13 mouse cellular contexts compared by ENCODE assay signal in genomic region chr2:180262441-180262840, GRCm38 (mm10). TPM values are rescaled to one million over a fixed set of nuclear protein-coding genes. Genes with fewer than 3 reads are reported as not detected.
DNase-seq lines count a peak whose midpoint lies in the region; ATAC-seq and TF ChIP-seq lines count a peak whose summit lies in the region.
"Had no signal": no experiment of that assay in that cellular context is flagged by ENCODE, and none has a peak within 500 bp of the region (broad histone marks: within the 10 kb centered on the region; RNA-seq: fewer than 3 reads in every experiment).

No protein-coding gene starts in this region.

- H3K4me1 ChIP-seq in heart, embryonic 10.5 days, result peaks cover 22% of the 10 kb centered on the region
- H3K4me1 ChIP-seq in midbrain, embryonic 11.5 days (ENCODE audit: control insufficient read depth, insufficient read depth, low read length), result peaks cover 6% of the 10 kb centered on the region; the same call in 1 of the 2 replicates
- no peaks in the 10 kb centered on the region for H3K4me1 ChIP-seq in midbrain, postnatal 0 days (ENCODE audit: insufficient read depth, low read length)
- H3K4me1 ChIP-seq in kidney, embryonic 15.5 days, result peaks cover 9% of the 10 kb centered on the region

- ATAC-seq in midbrain, embryonic 11.5 days (ENCODE audit: low FRiP score), result no peak
- no peak for ATAC-seq in midbrain, postnatal 0 days (ENCODE audit: low FRiP score)
- ATAC-seq in kidney, embryonic 15.5 days (replicated peaks; ENCODE audit: low FRiP score), result no peak

- DNase-seq in heart, adult 18-20 months, result peak; percentile 62 to 77
- no peak for DNase-seq in heart, embryonic 10.5 days (ENCODE audit: low spot score)
- DNase-seq in midbrain, embryonic 11.5 days (ENCODE audit: low spot score, missing footprints), result peak; percentile 70
- DNase-seq in midbrain, postnatal 0 days (ENCODE audit: low spot score), result no peak
- no peak for DNase-seq in right cerebral cortex, postnatal 36 days (ENCODE audit: low spot score in 2 of 2)
- no peak for DNase-seq in layer of hippocampus, adult 8-10 months (ENCODE audit: low spot score in 2 of 2)
- DNase-seq: cerebellum, adult 9-10 months had no signal

- H3K4me2 ChIP-seq in midbrain, embryonic 11.5 days, result no peak overlapping the region
- H3K4me2 ChIP-seq in midbrain, postnatal 0 days (ENCODE audit: low read depth, low read length, poor library complexity, severe bottlenecking), result no peak overlapping the region
- no peak overlapping the region for H3K4me2 ChIP-seq in kidney, embryonic 15.5 days
- H3K4me2 ChIP-seq: embryonic facial prominence, embryonic 15.5 days; limb, embryonic 13.5 days had no signal

- no peak overlapping the region for H3K27ac ChIP-seq in heart, embryonic 10.5 days
- H3K27ac ChIP-seq in midbrain, embryonic 11.5 days (ENCODE audit: low read depth, low read length), result no peak overlapping the region
- no peak overlapping the region for H3K27ac ChIP-seq in midbrain, postnatal 0 days (ENCODE audit: low read depth, low read length)
- H3K27ac ChIP-seq in kidney, embryonic 15.5 days, result peak overlapping the region; percentile 71; the same call in 1 of the 2 replicates
- H3K27ac ChIP-seq: embryonic facial prominence, embryonic 15.5 days; limb, embryonic 13.5 days had no signal

- no peaks in the 10 kb centered on the region for H3K27me3 ChIP-seq in heart, embryonic 10.5 days (ENCODE audit: insufficient read depth, poor library complexity, severe bottlenecking)
- no peaks in the 10 kb centered on the region for H3K27me3 ChIP-seq in midbrain, embryonic 11.5 days (ENCODE audit: control insufficient read depth, insufficient read depth, low read length)
- H3K27me3 ChIP-seq in midbrain, postnatal 0 days (ENCODE audit: insufficient read depth, low read length), result no peaks in the 10 kb centered on the region
- no peaks in the 10 kb centered on the region for H3K27me3 ChIP-seq in kidney, embryonic 15.5 days
- H3K27me3 ChIP-seq: embryonic facial prominence, embryonic 15.5 days; limb, embryonic 13.5 days had no signal

- H3K9ac ChIP-seq in midbrain, embryonic 11.5 days (ENCODE audit: low read length), result no peak overlapping the region
- no peak overlapping the region for H3K9ac ChIP-seq in midbrain, postnatal 0 days (replicated peaks; ENCODE audit: low read length, poor library complexity, severe bottlenecking)
- no peak overlapping the region for H3K9ac ChIP-seq in kidney, embryonic 15.5 days
- H3K9ac ChIP-seq: embryonic facial prominence, embryonic 15.5 days; limb, embryonic 13.5 days had no signal

- H3K36me3 ChIP-seq in heart, embryonic 10.5 days, result peaks cover 86% of the 10 kb centered on the region
- no peaks in the 10 kb centered on the region; the same call in 1 of the 2 replicates for H3K36me3 ChIP-seq in midbrain, embryonic 11.5 days (ENCODE audit: control insufficient read depth, insufficient read depth, low read length)
- peaks cover 52% of the 10 kb centered on the region for H3K36me3 ChIP-seq in midbrain, postnatal 0 days (ENCODE audit: insufficient read depth, low read length)
- H3K36me3 ChIP-seq in kidney, embryonic 15.5 days, result peaks cover 83% of the 10 kb centered on the region

- 69% methylated on average over 3 of the region's 3 CpGs for WGBS in heart, embryonic 10.5 days
- WGBS in midbrain, embryonic 11.5 days, result 90% methylated on average over 3 of the region's 3 CpGs
- WGBS in midbrain, postnatal 0 days, result 77% methylated on average over 3 of the region's 3 CpGs
- WGBS in kidney, embryonic 15.5 days, result 74% methylated on average over 3 of the region's 3 CpGs

- TF ChIP-seq CTCF in midbrain, postnatal 0 days (IDR thresholded peaks at IDR 0.05), result no peak

- no peaks in the 10 kb centered on the region for H3K9me3 ChIP-seq in heart, embryonic 10.5 days
- H3K9me3 ChIP-seq in midbrain, embryonic 11.5 days (ENCODE audit: control insufficient read depth, low read length), result no peaks in the 10 kb centered on the region
- no peaks in the 10 kb centered on the region for H3K9me3 ChIP-seq in midbrain, postnatal 0 days (ENCODE audit: low read length)
- no peaks in the 10 kb centered on the region for H3K9me3 ChIP-seq in kidney, embryonic 15.5 days (replicated peaks)
- H3K9me3 ChIP-seq: embryonic facial prominence, embryonic 15.5 days; limb, embryonic 13.5 days had no signal

- no peak overlapping the region for H3K4me3 ChIP-seq in heart, embryonic 10.5 days
- H3K4me3 ChIP-seq in midbrain, embryonic 11.5 days (ENCODE audit: low read depth, low read length), result no peak overlapping the region
- no peak overlapping the region for H3K4me3 ChIP-seq in midbrain, postnatal 0 days (ENCODE audit: low read depth, low read length)
- H3K4me3 ChIP-seq in kidney, embryonic 15.5 days (replicated peaks), result no peak overlapping the region
- H3K4me3 ChIP-seq: embryonic facial prominence, embryonic 15.5 days; limb, embryonic 13.5 days had no signal

RNA-seq across cellular contexts. Expression of gene Rps21, which starts 5.3 kb away (rescaled TPM):
- total RNA-seq in heart, adult 18-20 months (2021), result 100 to 1,000 TPM; 561 to 600 TPM
- polyA plus RNA-seq in heart, embryonic 10.5 days (2016; fragmentation: Nextera tagmentation; extraction: Ambion mirVana), result 332 and 360 TPM in 2 replicates
- polyA plus RNA-seq in midbrain, embryonic 11.5 days (2014; fragmentation: Nextera tagmentation; extraction: Ambion mirVana), result 443 and 494 TPM in 2 replicates
- 574 and 749 TPM in 2 replicates for total RNA-seq in midbrain, postnatal 0 days (2014; rRNA removed)
- 388 and 422 TPM in 2 replicates for polyA plus RNA-seq in midbrain, postnatal 0 days (2015; fragmentation: Nextera tagmentation; extraction: Ambion mirVana)
- polyA plus RNA-seq in kidney, embryonic 15.5 days (2015; fragmentation: Nextera tagmentation; extraction: Ambion mirVana), result 637 and 713 TPM in 2 replicates
- total RNA-seq in layer of hippocampus, adult 8-10 months (2022), result 100 to 1,000 TPM; 566 to 881 (median 750) TPM

RNA-seq across cellular contexts. Expression of gene Cables2, which starts 10.9 kb away (rescaled TPM):
- total RNA-seq in heart, adult 18-20 months (2021), result 10 to 100 TPM; 10.9 TPM
- polyA plus RNA-seq in heart, embryonic 10.5 days (2016; fragmentation: Nextera tagmentation; extraction: Ambion mirVana), result 12.4 and 13.1 TPM in 2 replicates
- 13.3 and 14.4 TPM in 2 replicates for polyA plus RNA-seq in midbrain, embryonic 11.5 days (2014; fragmentation: Nextera tagmentation; extraction: Ambion mirVana)
- total RNA-seq in midbrain, postnatal 0 days (2014; rRNA removed), result 59.1 and 67.9 TPM in 2 replicates
- polyA plus RNA-seq in midbrain, postnatal 0 days (2015; fragmentation: Nextera tagmentation; extraction: Ambion mirVana), result 32.6 and 37.8 TPM in 2 replicates
- polyA plus RNA-seq in kidney, embryonic 15.5 days (2015; fragmentation: Nextera tagmentation; extraction: Ambion mirVana), result 11.8 and 12.3 TPM in 2 replicates
- 10 to 100 TPM; 30.1 to 32.9 (median 31.7) TPM for total RNA-seq in layer of hippocampus, adult 8-10 months (2022)

RNA-seq across cellular contexts. Expression of gene Rbbp8nl, which starts 27.2 kb away (rescaled TPM):
- total RNA-seq in heart, adult 18-20 months (2021), result not detected
- polyA plus RNA-seq in heart, embryonic 10.5 days (2016; fragmentation: Nextera tagmentation; extraction: Ambion mirVana), result 0.16 and 0.68 TPM in 2 replicates
- polyA plus RNA-seq in midbrain, embryonic 11.5 days (2014; fragmentation: Nextera tagmentation; extraction: Ambion mirVana), result not detected in 2 replicates
- total RNA-seq in midbrain, postnatal 0 days (2014; rRNA removed), result not detected in 2 replicates
- not detected in 2 replicates for polyA plus RNA-seq in midbrain, postnatal 0 days (2015; fragmentation: Nextera tagmentation; extraction: Ambion mirVana)
- polyA plus RNA-seq in kidney, embryonic 15.5 days (2015; fragmentation: Nextera tagmentation; extraction: Ambion mirVana), result 0.84 and 0.87 TPM in 2 replicates
- total RNA-seq in layer of hippocampus, adult 8-10 months (2022), result not detected
- total RNA-seq: adrenal gland, postnatal 36 days; hematopoietic stem cell, adult 5-6 weeks; megakaryocyte, adult 5-6 weeks had no signal

RNA-seq across cellular contexts. Expression of gene Lama5, which starts 36.8 kb away (rescaled TPM):
- total RNA-seq in heart, adult 18-20 months (2021), result 10 to 100 TPM; 72.2 to 78.5 TPM
- 23.6 and 30.8 TPM in 2 replicates for polyA plus RNA-seq in heart, embryonic 10.5 days (2016; fragmentation: Nextera tagmentation; extraction: Ambion mirVana)
- polyA plus RNA-seq in midbrain, embryonic 11.5 days (2014; fragmentation: Nextera tagmentation; extraction: Ambion mirVana), result 3.8 and 3.9 TPM in 2 replicates
- total RNA-seq in midbrain, postnatal 0 days (2014; rRNA removed), result 5.9 and 8.9 TPM in 2 replicates
- 1.8 and 1.9 TPM in 2 replicates for polyA plus RNA-seq in midbrain, postnatal 0 days (2015; fragmentation: Nextera tagmentation; extraction: Ambion mirVana)
- polyA plus RNA-seq in kidney, embryonic 15.5 days (2015; fragmentation: Nextera tagmentation; extraction: Ambion mirVana), result 40.6 and 46.7 TPM in 2 replicates
- total RNA-seq in layer of hippocampus, adult 8-10 months (2022), result 10 to 100 TPM in 2 of 4 experiments, 1 to 10 TPM in 2; 7.6 to 11.7 (median 10.2) TPM

Comparison
In these comparisons a context has a peak if more than half of its experiments do, and no peak if none do; other contexts are left out.
1. DNase-seq: peak in heart, adult 18-20 months (2 of 2) and midbrain, embryonic 11.5 days (single experiment); none in heart, embryonic 10.5 days (single experiment), midbrain, postnatal 0 days (single experiment), right cerebral cortex, postnatal 36 days (0 of 2) and layer of hippocampus, adult 8-10 months (0 of 2).